Mouse (Mus musculus): ENCODE data around the gene Tagln2.

The Tagln2 gene

GRCm38 (mm10) chr1:172499765-172500441 lies at the start of gene Tagln2:
Gene Tagln2 (plus strand): TSS chr1:172500047.
- peak; percentile 71 for DNase-seq (ENCODE audit: low spot score)

DNA sequence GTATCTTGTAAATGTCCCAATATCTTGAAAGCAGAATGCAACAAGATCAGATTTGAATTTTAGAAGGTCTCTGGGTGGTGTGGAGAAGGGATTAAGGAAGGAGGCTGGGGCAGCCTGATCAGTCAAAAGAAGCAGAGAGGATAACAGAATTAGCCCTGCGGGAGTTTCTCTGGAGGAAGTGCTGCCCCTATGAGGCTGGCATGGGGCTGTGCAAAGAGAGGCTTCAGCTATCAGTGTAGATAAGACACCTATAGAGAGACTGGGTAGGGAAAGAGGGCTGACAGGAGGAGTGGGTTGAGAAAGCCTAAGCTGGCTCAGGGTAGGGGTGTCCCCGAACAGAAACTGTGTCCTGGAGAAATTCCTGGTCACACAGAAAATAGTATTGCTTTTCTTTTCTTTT lies 49.6 kb upstream of the Tagln2 start:
- DNase-seq (ENCODE audit: low spot score), result no peak

GRCm38 (mm10) chr1:172450848-172451470 lies 48.9 kb upstream of the Tagln2 start:
- no peak for DNase-seq (ENCODE audit: low spot score)

DNA sequence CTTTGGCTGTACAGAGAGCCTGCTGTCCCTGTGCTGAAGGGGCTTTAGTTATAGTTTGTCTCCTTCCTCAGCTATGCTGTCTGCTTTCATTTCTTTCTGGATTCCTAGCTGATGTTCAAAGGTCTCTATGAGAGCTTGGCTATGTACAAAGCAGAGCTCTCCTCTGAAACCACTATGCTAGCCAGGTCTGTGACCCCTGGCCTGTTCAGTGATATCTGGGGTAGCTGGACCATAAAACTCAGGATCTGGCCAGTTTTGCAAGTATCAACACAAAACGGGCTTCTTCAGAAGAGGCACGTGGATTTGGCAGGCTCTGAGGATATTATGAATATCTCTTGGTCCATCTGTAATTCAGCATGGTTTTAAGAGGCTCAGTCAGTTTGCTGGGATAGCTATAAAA lies 46.9 kb upstream of the Tagln2 start:
- no peak for DNase-seq (ENCODE audit: low spot score)

DNA sequence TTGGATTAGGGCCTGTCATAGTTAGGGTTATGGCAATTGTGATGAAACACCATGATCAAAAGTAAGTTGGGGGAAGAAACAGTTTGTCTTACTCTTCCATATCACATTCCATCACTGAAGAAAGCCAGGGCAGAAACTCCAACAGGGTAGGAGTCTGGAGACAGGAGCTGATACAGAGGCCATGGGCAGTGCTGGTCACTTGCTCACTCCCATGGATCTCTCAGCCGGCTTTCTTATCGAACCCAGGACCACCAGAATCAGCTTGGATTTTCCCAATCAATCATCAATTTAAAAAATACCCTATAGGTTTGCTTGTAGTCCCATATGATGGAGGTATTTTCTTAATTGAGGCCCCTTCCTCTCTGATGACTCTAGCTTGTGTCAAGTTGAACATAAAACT lies 46.0 kb upstream of the Tagln2 start:
- DNase-seq (ENCODE audit: low spot score), result no peak

DNA sequence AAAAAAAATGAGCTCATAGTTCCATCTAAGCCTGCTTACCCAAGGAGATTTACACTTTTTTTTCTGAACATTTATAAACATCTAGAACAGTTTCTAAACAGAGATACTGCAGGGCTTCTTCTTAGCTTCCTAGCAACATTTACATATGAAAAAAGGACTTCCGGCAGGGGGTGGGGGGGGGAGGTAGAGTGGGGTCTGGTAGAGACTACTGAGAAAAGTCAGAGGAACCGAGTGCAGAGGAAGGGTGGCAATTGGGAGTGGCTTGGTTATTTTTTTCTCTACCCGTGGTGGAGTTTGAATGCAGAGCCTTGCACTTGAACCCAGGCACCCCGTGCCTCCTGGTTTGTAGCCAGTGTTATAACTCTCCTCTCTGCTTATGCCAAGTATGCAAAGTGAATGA lies 44.4 kb upstream of the Tagln2 start:
- DNase-seq (ENCODE audit: low spot score), result no peak

GRCm38 (mm10) chr1:172456001-172456677 lies 43.7 kb upstream of the Tagln2 start:
- no peak for DNase-seq (ENCODE audit: low spot score)

GRCm38 (mm10) chr1:172457196-172457595 lies 42.7 kb upstream of the Tagln2 start:
- DNase-seq (ENCODE audit: low spot score), result no peak

- no peak for DNase-seq (ENCODE audit: low spot score)
Observed at GRCm38 (mm10) chr1:172458041-172458440, 41.8 kb upstream of the Tagln2 start.

- DNase-seq (ENCODE audit: low spot score), result no peak
Observed at GRCm38 (mm10) chr1:172461602-172462001, 38.2 kb upstream of the Tagln2 start.

DNA sequence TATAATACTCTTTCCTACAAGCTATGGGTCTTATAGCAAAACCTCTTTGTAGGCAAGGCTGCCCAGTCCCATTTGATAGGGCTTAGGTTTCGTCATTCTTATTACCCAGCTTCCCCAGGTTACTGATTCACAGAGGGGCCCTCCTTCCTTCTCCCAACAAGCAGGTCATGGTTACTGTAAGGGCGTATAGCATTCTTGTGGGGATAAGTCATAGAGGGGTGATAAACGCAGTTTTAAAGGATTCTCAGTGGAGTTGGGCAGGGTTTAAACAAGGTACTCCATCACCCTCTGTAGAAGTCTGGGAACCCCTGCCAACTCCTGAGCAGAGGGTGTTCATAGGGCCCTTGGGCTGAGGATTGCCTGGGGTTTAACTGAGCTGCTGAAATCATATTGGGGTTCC lies 37.3 kb upstream of the Tagln2 start:
- DNase-seq (ENCODE audit: low spot score), result no peak

- no peak for DNase-seq (ENCODE audit: low spot score)
Observed at GRCm38 (mm10) chr1:172463387-172464333, 36.2 kb upstream of the Tagln2 start.

- DNase-seq (ENCODE audit: low spot score), result no peak
Observed at GRCm38 (mm10) chr1:172468301-172468877, 31.5 kb upstream of the Tagln2 start.

GRCm38 (mm10) chr1:172469373-172469772 lies 30.5 kb upstream of the Tagln2 start:
- DNase-seq (ENCODE audit: low spot score), result no peak

DNA sequence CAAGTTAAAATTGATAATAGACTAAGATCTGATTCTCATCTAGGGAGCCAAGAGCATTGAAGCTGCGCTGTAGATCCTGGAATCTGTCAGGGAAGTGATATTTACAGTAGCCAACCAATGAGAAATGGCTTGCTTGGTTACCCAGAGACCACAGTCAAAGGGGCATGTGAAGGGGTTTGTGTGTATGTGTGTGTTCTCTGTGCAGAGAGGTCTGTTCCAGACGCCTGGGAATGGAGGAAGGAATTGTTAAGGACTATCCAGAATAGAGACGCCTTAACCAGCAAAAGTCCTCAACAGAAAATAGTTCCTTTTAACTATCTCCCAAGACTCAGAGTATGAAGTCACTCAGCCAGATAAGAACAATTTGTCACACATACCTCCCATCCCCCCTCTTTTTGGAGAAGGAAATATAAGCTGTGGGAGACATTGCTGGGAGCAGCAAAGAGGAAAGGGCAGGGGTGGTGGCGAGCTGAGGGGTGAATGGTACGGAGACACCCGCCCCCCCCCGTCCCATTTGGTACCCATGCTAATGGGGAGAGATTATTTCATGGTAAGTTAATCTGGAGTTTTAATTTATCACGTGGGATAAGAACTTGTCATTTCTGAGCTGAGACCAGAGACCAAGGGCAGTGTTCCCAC lies 29.9 kb upstream of the Tagln2 start:
- no peak for DNase-seq (ENCODE audit: low spot score)

- no peak for DNase-seq (ENCODE audit: low spot score)
Observed at GRCm38 (mm10) chr1:172472909-172473308, 26.9 kb upstream of the Tagln2 start.

GRCm38 (mm10) chr1:172474196-172474595 lies 25.7 kb upstream of the Tagln2 start:
- no peak for DNase-seq (ENCODE audit: low spot score)

DNA sequence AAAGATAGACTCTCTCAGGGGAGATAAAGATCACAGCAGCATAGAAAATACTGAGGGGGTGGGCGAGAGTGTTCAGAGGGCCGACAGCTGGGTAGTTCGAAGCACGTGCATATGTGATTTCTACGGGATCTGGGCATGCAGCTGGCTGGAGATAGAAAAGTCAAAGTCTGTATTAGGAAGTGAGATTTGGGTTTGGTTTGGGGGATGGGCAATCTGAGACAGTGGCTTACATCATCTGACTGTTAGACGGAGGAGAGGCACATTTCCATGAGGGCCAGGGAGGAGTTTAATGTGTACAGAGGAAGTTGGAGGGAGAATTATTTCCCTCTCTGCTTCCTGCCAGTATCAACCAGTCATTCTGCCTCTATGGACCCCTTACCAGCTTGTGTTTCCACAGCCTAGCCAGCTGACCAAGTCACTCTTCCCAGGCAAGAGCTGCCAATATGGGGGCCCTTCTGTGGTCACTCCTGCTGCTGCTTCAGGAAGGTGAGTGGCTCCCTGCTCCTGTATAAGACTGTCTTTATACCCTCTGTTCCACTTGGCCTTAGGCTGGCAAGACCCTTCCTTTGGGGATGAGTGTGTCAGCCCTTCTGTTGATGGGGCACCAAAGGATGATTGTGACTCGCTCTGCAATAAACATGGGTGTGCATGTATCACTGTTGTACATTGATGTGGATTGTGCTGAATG lies 24.6 kb upstream of the Tagln2 start, which contains the start of gene Slamf9:
Gene Slamf9 (plus strand): TSS at position 305 of the 688 bp plus-strand sequence.
- no peak for DNase-seq (ENCODE audit: low spot score)

GRCm38 (mm10) chr1:172478020-172478419 lies 21.8 kb upstream of the Tagln2 start:
- DNase-seq (ENCODE audit: low spot score), result no peak

GRCm38 (mm10) chr1:172480376-172480775 lies 19.5 kb upstream of the Tagln2 start:
- DNase-seq (ENCODE audit: low spot score), result no peak

- DNase-seq (ENCODE audit: low spot score), result peak; percentile 21
Observed at GRCm38 (mm10) chr1:172481111-172481510, 18.7 kb upstream of the Tagln2 start.

Measured in retina, embryonic 14.5 days (tissue).